Mouse (Mus musculus) forebrain, embryonic 14.5 days (tissue): Measurements from ENCODE around the gene Ptx3. TPM values are rescaled to one million over a fixed set of nuclear protein-coding genes. Genes with fewer than 3 reads are reported as not detected.

Experiments
- polyA plus RNA-seq: library from polyadenylated mRNA; unstranded; fragments of >200 nt; fragmentation: Nextera tagmentation; extraction: Ambion mirVana; gene quantifications from 2 replicates; pipeline ENCODE4 v1.2.1, GENCODE M21; 2014

Gene Ptx3
- polyA plus RNA-seq, 1 experiment from 2014 or later, result 14.0 TPM

Other genes with a start within 250 kb of the Ptx3 start
- gene Veph1, start 76.9 kb downstream of the Ptx3 start, polyA plus RNA-seq, result 9.3 and 11.6 TPM in 2 replicates